Mouse (Mus musculus): ENCODE results near the gene Wdr5.
A peak's percentile ranks its signal among the peaks of the same experiment; 100 is the strongest.

DNA sequence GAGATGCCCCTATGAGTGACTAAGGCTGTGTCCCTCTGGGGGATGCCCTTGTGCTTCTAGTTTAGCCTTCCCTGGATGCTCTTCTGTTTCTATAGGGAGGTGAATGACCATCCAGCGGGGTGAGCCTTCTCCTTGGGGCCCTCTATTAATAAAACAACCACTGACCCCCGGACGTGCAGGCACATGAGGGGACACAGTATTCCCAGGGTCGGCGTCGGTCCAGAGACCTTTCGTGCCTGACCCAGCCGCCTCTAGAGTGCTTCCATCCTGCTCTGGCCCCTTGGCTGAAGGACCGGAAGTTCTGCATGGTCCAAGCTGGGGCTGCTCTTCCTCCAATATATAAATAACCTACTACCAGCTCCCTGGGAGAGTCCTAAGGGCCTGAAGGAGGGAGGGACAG, 39.4 kb downstream of the Wdr5 start:
- TF ChIP-seq EP300 (IDR thresholded peaks at IDR 0.05; ENCODE audit: low read depth) (peak; percentile 33; the same call in 1 of the 2 replicates), CTCF (IDR thresholded peaks at IDR 0.05; ENCODE audit: low read depth) (peak; percentile 22; the same call in 1 of the 2 replicates)

Measured in liver, postnatal 0 days (tissue).